Mouse (Mus musculus) layer of hippocampus, adult 11-12 months (tissue): Measurements from ENCODE around the gene Notch3.

Experiments
- DNase-seq: peaks from one replicate; pipeline ENCODE4 v3.0.0; 2022; ENCODE audit warnings: low spot score

Gene Notch3

DNA sequence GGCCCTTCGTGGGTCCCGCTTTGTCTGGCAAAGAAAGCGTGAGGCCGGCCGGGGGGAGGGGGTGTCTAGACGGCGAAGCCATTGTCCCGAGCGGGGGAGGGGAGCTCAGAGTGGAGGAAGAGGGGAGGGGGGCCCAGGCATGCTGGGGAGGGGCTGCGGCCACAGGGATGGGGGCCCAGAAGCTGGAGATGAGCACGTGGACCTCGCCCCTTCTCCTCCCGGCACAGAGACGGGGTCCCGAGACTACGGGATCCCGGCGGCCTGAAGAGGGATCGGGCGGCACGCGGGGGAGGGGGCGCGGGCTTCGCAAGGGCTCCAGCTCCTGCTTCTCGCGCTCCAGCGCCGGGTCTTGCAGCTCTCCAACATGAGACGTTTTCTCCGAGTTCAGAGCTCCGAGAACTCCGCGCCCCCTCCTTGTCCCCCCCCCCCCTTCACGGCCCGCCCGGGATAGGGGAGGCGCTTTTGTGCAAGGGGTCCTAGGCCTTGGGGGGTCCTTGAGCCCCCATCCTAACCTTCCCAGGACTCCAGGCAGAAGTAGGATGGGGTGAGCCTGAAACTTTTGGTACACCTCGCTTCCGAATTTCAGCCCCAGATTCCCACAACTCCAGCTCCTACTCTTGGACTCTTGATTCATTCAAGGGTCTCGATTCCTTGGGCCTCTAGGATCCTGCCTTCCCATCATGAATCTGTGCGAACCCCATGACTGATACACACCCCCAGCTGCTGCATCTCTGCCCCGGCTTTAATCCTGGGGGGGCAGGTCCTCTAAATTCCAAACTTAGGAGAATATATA is 653 bp downstream of the Notch3 start:
- DNase-seq: no peak

DNA sequence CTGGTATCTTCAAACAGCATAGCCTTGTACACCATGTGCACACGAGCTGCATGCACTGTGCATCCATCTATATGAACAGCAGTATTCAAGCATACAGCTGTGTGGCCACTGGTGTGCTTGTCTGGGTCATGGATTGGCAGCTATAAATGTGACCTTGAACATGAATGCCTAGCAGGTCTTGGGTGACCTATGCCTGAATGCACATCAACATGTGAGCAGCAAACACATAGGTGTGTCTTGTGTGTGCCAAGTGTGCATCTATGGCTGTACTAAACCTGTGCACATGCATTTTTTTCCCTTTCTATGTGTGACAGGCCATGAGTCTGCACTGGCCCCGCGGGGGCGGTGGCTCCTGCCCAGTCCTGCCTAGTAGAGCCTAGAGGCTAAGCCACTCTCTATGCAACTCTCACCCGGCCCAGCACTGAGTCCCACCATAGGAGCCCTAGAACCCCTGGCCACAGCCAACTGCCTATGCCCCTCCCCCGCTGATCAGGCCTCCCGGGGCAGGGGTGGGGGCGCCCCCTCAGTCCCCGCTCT is 1.3 kb downstream of the Notch3 start:
- no peak for DNase-seq

DNA sequence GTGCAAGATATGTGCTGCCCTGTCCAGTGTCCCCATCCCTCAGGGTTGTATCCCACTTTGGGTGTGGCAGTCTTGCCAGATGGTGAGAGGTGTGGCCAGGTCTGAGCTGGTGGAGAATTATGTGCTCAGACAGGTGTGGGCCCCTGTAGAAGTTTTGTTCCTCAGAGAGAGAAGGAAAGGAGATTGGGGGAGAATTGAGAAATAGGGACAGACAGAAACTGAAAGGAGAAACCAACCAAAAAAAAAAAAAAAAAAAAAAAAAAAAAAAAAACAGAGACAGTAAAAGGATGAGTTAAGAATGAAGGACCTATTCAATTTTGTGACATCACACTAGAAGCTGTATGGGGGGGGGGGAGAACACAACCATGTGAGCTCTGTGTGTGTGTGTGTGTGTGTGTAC is 1.9 kb downstream of the Notch3 start:
- DNase-seq: no peak

DNA sequence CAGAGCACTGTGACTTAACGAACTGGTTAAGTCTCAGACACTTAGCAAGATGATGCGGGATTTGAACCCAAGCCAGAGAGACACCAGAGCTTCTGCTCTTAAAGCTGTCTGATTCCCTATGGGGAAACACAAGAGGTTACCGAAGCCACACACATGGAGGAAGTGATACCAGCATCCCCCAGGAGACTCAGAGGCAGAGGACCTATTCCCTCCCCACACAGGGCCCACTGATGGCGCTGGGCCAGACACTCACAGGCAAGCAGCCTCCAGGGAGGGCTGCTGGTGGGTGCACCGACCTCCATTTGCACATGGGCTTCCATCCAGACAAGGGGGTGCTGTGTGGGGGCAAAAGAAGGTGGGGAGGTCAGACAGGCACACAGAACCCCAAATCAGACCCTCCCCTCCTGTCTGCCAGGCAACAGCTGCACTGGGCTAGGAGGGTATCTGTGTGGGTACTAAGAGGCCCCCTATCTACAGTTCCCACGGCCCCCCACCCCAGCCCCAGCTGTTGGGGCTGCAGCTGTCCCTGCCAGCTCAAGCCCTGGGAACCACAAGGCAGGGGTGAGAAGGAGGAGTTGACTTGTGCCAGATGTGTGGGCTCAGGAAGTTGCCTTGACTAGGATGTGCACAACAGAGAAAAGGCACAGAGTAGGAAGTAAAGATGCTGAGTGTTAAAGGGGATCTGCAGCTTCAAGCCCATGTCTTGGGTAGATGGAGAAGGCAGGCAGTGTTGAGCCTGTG is 2.6 kb downstream of the Notch3 start:
- no peak for DNase-seq

DNA sequence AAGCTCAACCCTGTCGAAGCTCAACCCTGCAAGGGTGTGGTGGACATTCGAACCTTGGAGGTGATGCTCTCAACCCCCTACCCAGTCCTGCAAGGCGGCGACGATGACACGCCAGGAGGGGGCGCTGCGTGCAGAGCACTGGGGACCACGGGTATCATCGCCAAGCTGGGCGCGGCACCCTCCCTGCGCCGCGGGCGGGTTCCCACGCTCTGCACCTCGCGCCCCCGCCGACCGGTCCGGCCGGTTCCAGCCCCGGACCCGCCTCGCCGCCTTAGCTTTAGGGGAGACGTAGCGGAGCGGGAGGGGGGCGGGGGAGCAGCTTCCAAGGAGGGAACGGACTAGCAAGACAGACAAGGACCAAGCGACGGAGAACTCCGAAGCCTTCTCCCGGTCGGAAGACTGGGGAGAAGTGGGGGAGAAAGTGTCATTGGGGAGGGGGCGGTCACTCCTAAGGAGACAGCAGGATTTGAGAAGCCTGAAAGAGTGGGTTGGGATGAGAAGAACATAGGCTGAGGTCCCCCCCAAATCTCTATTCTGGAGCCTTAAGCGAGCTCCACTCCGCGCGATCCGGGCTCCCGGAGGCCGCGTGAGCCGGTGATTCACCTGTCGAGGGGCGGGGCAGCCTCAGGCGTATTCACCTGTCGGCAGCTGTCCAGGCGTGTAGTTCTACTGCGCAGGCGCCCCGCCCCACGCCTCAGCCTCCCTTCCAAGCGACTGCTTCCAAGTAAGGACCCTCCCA is 4.4 kb downstream of the Notch3 start:
- DNase-seq: peak; percentile 41

DNA sequence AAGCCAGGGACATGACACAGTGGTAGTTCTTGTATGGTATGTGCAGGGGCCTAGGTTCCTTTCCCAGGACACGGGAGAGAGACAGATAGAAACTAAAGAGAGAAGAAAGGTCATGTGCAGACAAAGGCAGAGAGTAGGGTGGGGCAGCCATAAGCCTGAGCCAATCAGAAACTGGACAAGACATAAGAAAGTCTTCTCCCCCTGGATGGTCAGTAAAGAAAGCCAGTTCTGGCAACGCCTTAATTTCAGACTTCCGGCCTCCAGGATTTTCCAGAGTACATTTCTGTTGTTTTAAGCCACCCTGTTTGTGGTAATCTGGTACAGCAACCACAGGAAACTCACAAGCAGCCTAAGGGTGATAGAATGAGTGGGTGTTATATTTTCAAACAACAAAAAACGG is 5.8 kb downstream of the Notch3 start:
- DNase-seq: no peak

DNA sequence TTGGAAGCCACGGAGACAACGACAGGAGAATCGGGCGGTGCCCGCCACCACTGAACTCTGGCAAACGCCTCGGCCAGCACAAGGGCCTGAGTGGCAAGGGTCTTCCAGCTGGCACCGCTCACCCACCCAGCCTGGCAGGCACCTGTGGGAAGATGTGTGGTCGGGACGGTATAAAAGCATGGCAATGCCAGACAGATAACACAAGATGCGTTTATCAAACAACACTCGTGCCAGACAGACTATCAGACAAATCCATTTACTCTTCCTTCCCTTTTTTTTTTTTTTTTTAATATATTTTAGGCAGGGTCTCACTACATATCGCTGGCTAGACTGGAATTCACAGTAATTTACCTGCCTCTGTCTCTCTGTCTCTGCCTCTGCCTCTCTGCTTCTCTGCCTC is 7.8 kb downstream of the Notch3 start:
- no peak for DNase-seq

DNA sequence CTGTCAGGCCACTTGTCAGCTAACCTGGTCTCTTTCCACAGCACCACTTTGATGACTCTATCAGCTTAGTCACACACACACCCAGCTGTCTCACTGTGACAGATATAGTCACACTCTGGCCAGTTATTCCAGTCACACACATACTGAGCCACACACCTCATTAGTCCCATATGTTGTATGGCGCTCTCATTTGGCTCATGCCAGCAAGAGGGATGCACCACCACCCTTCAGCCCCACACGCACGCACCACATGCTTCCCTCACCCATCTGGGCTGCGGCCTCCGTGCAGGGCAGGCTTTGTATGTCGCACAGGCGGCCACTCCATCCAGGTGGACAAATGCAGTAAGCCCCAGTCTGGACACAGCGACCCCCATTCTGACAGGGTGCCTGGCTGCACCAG is 19.9 kb downstream of the Notch3 start:
- DNase-seq: no peak

DNA sequence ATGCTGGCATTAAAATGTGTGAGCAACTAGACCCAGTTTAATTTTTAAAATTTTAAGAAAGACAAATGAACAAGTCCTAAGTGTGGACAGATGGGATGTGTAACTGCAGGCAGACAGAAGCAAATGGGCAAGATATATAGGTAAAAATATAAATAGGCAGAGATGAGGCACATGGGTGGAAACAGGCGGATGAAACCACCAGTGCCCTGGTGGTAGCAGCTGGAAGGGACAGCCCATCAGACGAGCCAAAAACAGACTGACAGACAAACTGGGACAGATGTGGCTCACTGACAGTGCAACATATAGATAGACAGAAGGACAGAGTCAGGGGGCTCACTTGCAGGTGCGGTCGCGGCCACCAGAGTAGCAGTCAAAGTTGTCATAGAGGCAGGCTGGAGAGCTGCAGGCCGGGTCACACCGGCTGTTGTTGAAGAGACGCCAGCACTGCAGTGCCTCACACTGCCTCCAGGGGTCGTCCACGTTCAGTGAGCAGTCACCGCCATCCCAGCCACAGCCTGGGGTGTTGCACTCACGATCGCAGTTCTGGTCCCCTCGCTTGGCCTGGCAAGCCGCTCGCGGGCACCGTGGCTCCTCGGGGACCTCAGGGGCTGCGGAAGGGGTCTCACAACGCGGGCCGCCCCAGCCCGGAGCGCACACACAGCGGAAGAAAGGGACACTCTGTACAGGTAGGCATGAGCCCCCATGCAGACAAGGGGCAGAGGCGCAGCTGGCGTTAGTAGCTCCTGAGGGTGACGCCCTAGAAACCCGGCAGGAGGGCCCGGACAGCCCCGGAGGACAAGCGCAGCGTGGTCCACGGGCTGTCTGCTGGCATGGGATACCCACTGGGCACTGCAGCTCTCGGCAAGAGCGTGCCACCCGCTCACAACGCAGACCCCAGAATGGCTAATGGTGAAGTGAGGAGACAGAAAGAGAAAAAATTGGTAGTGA is 23.5 kb downstream of the Notch3 start:
- peak; percentile 82 for DNase-seq

DNA sequence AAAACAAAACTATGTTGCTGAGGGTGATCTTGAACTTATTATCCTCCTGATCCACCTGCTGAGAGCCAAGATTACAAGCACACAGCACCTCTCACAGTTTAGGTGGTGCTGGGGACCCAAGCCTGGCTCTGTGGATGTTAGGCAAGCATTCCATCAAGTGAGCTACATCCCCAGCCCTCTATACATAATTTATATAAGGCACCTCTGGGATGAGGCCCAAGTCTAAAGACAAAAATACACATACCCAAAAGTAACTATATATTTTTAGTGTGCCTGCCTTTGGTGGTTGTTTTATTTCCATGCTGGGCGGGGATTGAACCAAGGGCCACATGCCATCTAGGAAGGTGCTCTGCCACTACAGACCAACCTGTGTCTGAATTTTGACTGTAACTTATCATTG is 24.4 kb downstream of the Notch3 start:
- no peak for DNase-seq

DNA sequence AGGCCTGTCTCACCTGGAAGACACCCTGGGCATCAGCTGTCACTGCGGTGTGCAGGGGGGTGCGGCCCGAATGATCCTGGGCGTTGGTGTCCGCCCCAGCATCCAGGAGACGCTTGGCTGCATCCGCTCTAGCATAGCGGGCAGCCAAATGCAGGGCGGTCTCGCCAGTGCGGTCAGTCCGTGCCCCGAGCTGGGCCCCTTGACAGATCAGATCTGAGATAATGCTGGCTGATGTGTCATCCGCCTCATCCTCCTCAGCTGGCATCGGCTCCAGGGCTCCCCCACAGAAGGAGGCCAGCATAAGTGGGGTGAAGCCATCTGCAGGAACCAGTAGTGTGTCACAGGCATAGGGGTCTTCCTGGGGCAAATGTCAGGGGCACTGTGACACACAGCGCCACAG is 33.3 kb downstream of the Notch3 start:
- DNase-seq: no peak

DNA sequence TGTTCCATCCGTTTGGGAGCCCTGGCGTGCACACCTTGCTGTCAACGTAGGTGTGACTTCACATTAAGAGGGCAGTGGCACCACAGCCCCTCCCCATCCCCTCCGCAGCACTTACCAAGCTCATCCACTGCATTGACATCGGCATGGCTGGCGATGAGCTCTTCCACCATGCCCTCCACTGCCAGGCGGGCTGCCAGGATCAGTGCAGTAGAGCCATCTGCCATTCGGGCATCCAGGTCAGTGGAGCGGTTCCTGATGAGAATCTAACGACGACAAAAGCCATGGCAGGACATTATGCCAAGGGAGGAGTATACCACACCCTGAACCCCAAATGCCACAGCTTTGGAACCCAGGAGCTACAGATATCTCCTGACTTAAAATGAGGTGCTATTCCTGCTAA is 34.6 kb downstream of the Notch3 start:
- no peak for DNase-seq

DNA sequence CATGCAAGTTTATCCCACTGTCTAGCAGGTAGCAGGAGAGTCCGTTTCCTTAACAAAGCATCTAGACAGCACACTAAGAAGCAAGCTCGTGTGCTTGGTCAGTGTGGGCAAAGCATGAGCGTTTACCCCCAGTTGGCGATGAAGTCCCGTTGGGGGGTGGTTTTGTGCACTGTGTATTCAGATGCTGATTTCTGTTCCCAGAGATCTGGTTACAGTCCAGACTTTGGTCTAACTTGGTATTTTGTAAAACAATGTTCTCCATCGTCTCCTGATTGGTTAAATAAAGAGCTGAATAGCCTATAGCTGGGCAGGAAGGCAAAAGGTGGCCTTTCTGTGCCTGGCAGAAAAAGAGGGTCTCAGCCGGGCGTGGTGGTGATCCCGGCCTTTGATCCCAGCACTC is 36.1 kb downstream of the Notch3 start:
- no peak for DNase-seq

DNA sequence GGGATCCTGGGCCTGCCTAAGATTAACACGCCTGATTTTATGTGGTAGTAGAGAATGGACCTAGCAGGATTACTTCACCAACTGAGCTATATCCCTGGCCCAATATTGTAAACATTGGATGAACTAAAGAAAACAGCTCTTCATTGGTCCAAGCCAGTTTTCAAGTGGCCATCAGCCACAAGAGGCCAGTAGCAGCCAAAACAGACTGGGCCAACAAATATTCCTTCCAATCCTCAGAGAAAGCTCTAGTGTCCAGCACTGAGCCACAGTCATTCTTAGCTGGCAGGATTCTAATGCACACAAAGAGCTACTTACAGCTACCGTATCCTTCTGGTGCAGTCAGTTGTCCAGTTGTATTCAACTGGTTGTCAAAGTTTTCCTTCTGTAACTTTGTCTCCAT is 39.5 kb downstream of the Notch3 start:
- no peak for DNase-seq

DNA sequence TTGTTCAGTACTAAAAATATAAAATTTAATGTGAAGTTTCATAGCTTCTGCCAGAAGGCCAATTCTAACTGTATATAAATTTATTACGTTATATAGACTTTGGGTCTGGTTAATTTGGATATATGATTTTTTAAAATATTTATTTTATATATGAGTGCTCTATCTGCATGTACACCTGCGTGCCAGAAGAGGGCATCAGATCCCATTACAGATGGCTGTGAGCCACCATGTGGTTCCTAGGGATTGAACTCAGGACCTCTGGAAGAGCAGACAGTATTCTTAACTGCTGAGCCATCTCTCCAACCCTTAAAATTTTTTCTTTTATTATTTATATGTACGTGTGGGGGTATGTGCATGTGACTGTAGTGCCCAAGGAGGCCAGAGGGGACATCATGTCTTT is 41.2 kb downstream of the Notch3 start:
- no peak for DNase-seq

DNA sequence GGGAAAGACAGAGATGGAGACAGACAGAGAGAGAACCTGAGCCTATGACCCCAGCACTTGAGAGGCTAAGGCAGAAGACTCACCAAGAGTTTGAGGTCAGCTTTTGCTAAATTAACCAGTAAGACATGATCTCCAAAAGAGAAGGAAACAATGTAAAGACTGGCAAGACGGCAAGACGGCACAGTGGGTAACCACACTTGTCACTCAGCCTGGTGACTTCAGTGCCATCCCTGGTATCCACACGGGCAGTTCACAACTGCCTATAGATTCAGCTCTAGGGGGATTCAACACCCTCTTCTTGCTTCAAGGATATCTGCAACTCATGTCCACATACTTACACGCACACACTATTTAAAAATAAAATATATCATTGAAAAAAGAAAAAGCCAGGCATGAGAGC is 43.1 kb downstream of the Notch3 start:
- DNase-seq: no peak

DNA sequence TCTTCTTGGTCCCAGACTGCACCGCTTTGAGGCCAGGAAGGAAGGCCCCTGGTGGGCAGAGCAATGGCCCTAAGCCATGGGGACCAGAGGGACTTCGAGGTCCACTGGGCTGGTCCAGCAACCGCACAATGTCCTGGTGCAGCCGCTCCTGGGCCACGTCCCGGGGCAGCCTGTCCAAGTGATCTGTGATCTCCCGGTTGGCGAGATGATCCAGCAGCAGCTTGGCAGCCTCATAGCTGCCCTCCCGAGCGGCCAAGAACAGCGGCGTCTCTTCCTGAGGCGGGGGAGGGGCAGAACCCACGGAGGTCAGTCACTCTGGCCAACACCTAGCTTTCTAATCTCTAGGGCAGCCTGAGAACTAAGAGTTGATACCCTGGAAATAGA is 44.1 kb downstream of the Notch3 start:
- no peak for DNase-seq

DNA sequence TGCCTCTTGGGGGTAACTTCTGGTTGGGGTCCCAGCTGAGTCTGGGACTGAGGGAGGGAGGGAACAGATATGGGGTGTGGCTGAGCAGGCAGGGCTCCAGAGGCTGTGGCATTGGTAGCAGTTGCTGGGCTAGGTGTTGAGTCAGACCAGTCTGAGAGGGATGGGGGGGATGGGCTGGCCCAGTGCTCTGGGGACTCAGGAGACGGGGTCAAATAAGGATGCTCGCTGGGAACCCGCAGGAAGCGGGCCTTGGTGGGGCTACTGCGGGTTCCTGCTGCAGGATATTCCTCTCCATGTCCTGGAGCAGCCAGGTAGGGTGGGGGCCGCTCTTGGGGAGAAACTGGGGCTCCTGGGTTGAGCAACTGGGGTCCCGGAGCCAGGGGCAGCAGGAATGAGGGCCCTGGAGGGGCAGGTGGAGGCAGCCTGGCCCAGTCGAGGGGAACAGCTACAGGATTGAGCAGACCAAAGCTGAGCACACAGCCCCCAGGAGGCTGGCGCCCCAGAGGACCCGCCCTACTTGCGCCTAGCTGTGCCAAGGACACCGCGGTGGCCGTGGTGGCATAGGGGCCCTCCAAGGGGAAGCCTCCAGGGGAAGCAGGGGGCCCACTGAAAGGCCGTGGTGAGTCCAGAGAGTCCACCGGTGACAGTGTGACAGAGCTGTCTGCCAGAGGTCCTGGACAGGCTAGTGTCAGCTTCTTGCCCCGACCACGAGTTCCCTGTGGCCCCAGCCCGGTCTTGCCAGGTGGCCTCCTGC is 44.6 kb downstream of the Notch3 start:
- no peak for DNase-seq

DNA sequence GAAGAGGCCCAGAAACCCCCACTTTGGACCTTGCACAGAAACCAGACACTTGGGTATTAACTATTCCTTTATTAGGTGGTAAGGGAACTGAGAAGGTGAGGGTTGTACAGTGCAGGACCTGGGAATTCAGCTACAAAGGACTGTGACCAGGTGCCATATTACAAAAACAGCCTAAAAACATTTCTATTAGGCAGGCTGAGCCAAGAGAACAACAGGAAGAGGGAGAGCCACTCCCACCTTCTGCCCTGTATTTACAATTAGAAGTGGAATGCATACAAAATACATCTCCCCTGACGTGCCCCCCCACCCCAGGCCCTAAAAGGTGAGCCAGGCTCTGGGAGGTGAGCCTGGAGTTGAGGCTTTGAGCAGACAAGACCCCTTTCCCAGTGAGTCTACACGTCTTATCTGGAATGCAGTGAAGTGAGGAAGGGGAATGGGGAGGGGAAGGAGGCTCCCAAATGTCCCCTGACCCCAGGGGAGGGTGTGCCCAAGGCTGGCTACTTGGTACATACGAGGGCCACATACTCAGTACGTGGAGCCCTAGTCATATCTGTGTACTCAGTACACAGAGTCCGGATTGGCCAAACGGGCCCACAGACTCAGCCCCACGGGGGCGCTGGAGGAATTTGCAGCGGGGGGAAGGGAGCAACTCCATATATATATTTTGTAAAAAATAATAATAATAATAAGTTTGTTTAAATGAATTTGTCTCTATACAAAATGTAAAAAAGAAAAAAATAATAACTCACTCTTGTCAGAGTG is 45.7 kb downstream of the Notch3 start:
- no peak for DNase-seq

DNA sequence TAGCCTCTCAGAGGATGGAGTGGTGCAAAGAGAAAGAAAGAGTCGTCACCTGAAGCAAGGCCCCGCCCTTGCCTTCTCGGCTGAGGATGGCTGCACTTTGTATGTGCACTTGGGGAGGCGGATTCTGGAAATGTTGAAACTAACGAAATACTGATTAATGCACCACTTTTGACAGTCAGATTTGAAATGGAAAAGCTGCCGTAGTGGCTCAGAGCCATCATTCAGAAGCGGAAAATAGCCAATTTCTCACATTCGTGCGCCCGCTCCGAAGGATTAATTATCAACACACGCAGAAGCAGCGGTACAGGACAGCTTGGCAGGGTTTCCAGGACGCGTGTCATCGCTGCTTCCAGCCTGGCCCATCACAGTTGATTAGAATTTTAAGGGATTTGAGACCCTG is 47.5 kb downstream of the Notch3 start:
- DNase-seq: peak; percentile 53
